Mouse (Mus musculus): ENCODE data around the gene Lce1b. TPM values are rescaled to one million over a fixed set of nuclear protein-coding genes. Genes with fewer than 3 reads are reported as not detected.
A peak's percentile ranks its signal among the peaks of the same experiment; 100 is the strongest.

Lce1b gene
- not detected for total RNA-seq (2021)
- long read RNA-seq, experiment 1 = 0 reads
- long read RNA-seq, experiment 2 = 0 reads

DNA sequence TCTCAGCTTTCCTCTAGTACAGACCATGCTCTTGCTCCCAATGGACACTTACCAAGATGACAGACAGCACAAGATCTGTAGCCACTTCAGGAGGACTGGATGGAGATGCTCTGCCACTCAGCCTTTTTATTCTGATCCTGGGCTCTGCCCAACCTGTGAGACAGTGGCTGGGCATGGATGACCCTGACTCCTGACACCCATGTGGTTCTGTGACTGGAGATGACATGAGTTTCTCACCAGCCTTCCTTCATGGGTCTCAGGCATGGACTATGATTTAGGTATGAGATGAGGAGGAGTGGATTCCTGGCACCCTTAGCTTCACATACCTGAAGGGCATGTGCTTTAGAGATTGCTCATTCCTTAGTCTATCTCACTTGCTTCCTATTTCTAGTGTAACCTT is at the start of gene Lce1b:
TSS of gene Lce1b (minus strand) at position 101 of the 400 bp plus-strand sequence.
- DNase-seq (ENCODE audit: low spot score in 2 of 2) = no peak

DNA sequence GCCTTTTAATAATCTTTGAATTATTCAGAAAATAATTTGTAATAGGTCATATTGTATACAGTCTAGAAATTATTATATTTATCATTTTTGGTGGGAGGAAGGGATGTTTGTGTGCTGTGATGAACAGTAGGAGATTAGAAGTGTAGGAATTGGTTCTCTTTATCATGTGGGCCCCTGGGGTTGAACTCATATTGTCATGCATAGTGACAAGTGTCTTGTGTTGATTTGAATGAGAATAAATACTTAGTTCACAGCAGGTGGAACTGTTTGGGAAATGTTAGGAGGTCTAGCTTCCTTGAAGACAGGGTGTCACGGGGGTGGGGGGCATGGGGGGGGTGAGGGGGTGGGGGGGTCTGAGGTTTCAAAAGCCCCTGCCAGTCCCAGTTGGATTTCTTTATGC is 37.9 kb upstream of the Lce1b start:
- no peak for DNase-seq (ENCODE audit: low spot score in 2 of 2)

DNA sequence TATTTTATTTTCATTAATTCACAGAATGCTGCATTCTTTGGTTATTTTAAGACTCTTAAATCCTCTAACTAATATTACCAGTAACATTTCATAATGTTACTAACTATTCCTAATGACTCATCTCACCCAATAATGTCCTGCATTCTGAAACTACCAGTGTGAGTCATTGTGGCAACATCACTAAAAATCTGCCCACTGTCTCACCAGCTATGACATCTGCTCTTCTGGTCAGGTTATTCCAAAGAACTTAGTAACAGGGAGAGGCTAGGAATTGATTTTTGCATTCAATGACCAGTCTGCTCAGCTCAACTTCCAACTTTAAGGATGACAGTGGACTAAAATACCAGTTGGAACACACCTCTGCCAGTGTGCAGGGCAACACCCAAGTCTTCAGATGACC is 35.0 kb upstream of the Lce1b start:
- no peak for DNase-seq (ENCODE audit: low spot score in 2 of 2)

DNA sequence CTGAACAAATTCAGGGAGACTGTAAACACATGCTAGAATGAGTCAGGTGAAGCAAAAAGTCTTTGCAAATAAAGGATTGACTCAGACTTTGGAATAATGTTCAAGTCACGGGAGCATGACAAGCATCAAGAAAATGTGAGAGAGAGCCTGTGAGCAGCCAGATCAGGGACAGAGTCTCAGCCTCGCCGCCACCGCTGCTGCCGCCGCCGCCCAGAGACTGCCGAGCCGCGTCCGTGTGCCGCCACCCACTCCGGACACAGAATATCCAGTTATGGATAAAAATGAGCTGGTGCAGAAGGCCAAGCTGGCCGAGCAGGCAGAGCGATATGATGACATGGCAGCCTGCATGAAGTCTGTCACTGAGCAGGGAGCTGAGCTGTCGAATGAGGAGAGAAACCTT is 32.4 kb upstream of the Lce1b start:
- peak in 1 of 2 experiments; percentile 7 for DNase-seq (ENCODE audit: low spot score in 2 of 2)

DNA sequence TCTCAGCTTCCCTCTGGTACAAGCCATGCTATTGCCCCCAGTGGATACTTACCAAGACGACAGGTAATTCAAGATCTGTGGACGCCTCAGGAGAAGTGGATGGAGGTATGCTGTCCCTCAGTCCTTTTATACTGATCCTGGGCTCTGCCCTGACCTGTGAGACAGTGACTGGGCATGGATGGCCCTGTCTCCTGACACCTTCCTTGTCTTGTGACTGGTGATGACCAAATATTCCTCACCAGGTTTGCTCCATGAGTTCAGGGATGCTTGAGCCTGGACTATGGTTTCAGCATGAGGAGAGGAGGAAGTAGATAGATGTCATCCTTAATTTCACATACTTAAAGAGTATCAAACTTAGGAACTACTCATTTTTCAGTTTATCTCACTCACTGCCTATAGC is 30.4 kb upstream of the Lce1b start, which contains the start of gene Lce1d:
TSS of gene Lce1d (minus strand) at position 101 of the 400 bp plus-strand sequence.
- no peak for DNase-seq (ENCODE audit: low spot score in 2 of 2)

DNA sequence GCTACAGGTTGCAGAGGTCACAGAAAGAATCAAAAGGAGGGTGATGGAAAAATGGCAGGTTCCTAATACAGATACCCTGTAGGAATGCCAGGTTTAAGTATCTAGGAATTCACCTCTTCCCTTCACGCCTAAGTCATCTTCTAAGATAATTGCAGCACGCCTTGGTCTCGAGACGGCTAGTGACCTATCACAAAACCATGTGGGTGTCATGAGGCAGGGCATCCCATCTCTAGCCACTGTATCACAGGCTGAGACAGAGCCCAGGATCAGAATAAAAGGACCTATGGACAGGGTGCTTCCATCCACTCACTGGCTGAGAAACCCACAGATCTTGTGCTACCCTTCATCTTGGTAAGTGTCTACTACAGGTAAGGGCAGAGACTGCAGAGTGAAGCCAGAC is 22.2 kb upstream of the Lce1b start, which contains the start of gene Lce1c:
TSS of gene Lce1c (plus strand) at position 301 of the 400 bp plus-strand sequence.
- no peak for DNase-seq (ENCODE audit: low spot score in 2 of 2)

DNA sequence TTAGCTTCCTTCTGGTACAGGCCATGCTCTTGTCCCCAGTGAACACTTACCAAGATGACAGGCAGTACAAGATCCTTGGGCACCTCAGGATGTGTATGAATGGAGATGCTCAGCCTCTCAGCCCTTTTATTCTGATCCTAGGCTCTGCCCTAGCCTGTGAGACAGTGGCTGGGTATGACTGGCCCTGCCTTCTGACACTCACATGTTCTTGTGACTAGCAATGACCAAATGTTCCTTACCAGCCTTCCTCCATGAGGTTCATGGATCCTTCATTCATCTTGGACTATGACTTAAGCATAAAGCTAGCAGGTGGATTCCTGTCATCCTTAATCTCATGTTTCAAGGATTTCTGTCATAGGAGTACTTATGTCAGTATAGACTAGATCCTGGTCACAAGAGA is 13.5 kb upstream of the Lce1b start, which contains the start of gene Lce1a2:
TSS of gene Lce1a2 (minus strand) at position 101 of the 400 bp plus-strand sequence.
- DNase-seq (ENCODE audit: low spot score in 2 of 2) = no peak

DNA sequence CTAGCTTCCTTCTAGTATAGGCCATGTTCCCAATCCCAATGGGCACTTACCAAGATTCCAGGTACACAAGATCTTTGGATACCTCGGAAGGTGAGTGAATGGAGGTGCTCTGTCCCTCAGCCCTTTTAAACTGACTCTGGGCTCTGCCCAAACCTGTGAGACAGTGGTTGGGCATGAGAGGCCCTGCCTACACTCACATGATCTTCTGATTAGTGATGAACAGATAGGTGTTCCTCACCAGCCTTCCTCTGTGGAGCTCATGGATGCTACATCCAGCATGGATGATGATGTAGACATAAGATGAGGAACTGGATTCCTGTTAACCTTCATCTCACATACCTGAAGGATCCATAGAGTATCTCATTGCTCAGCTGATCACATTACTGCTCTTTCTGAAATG is 8.5 kb downstream of the Lce1b start, which contains the start of gene Lce1a1:
TSS of gene Lce1a1 (minus strand) at position 101 of the 400 bp plus-strand sequence.
- DNase-seq (ENCODE audit: low spot score in 2 of 2) = no peak

DNA sequence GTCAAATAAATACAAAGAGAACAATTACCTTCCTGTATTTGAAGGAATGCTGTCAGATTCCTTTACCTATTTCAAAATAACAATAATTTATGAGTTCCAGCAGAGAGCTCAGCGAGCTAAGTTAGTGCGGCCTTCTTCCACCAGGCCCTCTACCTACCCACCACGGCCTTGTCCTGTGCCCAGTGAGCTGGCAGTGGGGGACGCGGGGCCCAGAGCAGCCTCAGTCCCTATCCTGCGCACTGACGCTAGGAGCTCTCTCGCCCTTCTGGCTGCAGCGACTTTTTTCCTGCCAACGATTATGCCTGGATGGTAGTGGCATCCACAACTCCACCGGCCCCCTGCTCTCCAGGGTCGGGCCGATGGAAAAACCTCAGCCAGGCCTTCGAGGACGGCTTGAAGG is 16.9 kb downstream of the Lce1b start:
- DNase-seq (ENCODE audit: low spot score in 2 of 2) = no peak

DNA sequence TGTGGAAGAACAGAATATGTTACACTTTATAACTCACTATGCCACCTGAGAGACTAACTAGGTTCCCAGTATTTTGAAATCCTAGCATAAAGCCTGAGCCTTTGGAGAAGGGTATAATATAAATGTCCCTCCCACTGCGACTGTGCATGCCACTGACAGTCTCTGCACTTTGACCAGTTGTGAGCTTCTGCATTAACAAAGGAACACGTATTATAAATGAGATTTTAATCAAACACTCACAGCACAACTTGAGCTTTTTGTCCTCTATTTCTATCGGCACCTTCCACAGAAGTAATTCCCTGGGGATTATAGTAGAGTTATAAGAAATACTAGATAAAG is 18.1 kb downstream of the Lce1b start:
- no peak for DNase-seq (ENCODE audit: low spot score in 2 of 2)

DNA sequence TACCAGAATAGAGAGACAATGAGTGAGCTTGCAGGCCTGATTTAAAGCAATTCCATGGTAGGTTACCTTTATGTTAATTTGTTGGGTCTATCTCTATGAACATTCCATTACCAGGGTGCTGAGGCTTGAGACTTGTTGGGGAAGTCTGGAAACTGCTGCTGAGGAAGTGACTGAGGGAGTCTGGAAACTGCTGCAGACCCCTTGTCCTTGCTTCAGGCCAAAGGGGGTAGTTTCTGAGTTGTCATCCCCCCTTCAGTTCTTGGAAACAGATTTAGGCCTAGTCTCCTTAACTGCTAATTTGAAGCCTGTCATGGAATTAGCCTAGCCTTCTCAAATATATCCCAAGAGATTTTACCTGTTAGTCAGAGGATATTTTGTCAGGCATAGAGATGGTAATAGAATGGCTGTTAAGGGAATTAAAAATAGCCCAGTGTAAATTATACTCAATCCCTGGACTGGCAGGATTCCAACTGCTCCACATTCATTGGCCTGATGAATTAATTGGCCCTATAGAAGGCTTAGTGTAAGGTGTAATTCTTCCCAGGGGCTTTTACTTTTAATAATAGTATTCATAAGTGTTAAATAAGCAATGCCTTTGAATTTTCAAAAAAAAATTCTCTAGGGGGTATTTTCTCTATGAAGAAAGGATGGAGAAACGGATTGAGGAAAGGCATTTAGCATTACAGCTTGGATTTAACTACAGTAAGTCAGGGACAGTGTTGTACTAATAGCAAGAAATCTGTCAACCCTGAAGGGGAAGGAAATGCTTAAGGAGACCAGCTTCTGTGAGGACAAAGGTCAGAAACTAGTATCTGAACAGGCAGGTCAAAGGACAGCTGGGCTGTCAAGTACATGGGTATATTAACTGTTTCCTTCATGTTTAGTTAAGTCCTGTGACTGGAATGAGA is 18.7 kb downstream of the Lce1b start:
- DNase-seq (ENCODE audit: low spot score in 2 of 2) = no peak

DNA sequence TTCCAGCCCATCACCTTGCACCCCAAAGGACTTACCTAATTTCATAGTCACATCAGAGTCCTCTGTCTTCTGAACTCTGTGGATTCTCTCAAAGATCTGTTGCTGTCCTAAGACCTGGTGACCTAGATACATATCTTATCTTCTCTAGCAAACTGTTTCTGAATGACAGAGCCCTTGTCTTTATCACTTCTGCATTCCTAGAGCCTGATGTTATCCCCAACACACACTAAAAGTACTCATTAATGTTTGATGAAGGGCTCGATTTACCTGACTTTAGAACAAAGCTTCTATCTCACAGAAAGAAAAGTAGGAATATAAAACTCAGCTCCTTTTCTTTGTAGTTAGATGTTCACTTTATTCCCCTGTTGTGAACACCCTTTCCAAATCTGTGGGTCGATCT is 35.2 kb downstream of the Lce1b start, which contains the start of gene Lce6a:
TSS of gene Lce6a (minus strand) at position 101 of the 400 bp plus-strand sequence.
- no peak for DNase-seq (ENCODE audit: low spot score in 2 of 2)

DNA sequence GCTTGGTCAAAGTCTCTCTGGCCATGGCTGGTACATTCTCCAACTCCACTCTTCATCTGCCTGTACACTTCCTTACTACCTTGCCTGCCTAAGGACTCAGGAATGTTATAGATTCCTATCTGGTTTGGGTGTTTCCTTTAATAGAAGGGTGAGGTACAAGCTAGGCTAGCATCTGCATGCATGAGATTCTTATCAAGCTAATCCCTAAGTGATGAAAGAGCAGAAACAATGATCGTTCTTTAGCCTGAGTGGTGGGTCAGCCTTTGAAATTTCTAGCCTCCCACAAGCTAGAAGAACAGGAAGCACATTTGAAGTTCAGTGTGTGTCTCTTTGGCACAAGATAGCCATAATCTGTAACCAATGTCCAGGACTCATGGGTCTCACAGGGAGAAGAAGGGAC is 46.9 kb downstream of the Lce1b start:
- DNase-seq (ENCODE audit: low spot score in 2 of 2) = no peak

DNA sequence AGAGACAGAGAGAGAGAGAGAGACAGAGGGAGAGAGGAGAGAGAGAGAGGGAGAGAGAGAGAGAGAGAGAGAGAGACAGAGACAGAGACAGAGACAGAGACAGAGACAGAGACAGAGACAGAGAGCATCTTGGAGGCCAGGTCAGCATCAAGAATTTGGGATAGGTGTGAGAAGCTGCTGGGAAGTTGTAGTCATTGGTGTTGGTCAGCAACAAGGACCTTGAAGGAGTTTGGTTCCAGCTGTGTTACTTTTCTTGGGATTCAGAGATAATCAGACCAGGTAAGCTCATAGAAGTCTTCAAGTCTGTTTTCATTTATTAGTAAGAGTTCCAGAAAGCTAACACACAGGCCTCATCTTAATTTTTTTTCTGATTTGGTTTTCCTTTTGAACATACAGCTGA is 49.3 kb downstream of the Lce1b start, which contains the start of gene 2210017I01Rik:
TSS of gene 2210017I01Rik (minus strand) at position 101 of the 400 bp plus-strand sequence.
- DNase-seq (ENCODE audit: low spot score in 2 of 2) = no peak

Other genes starting within 250 kb of the Lce1b start
- not detected for gene Sprr2i, start 248.9 kb downstream of the Lce1b start, total RNA-seq (2021)
- gene Sprr2j-ps, start 238.8 kb downstream of the Lce1b start, total RNA-seq (2021) = not detected
- 1 to 10 TPM; 4.1 to 4.8 TPM for gene Gm9774, start 227.5 kb downstream of the Lce1b start, total RNA-seq (2021)
- gene Sprr2k, start 224.3 kb downstream of the Lce1b start, total RNA-seq (2021) = not detected
- not detected for gene Sprr1b, start 218.1 kb downstream of the Lce1b start, total RNA-seq (2021)
- not detected for gene Sprr3, start 198.2 kb downstream of the Lce1b start, total RNA-seq (2021)
- not detected for gene Sprr1a, start 171.0 kb downstream of the Lce1b start, total RNA-seq (2021)
- gene Sprr4, start 156.4 kb downstream of the Lce1b start, total RNA-seq (2021) = not detected
- gene 2310046K23Rik, start 122.4 kb downstream of the Lce1b start, total RNA-seq (2021) = not detected
- not detected for gene Ivl, start 83.2 kb downstream of the Lce1b start, total RNA-seq (2021)
- gene Smcp, start 67.9 kb downstream of the Lce1b start, total RNA-seq (2021) = not detected
- gene 2210017I01Rik, start 49.4 kb downstream of the Lce1b start, total RNA-seq (2021) = not detected
- gene Lce6a, start 35.3 kb downstream of the Lce1b start, total RNA-seq (2021) = not detected
- not detected for gene Lce1a1, start 8.6 kb downstream of the Lce1b start, total RNA-seq (2021)
- gene Lce1a2, start 13.4 kb upstream of the Lce1b start, total RNA-seq (2021) = not detected
- not detected for gene Lce1c, start 22.3 kb upstream of the Lce1b start, total RNA-seq (2021)
- not detected for gene Lce1d, start 30.3 kb upstream of the Lce1b start, total RNA-seq (2021)
- gene Lce1e, start 52.1 kb upstream of the Lce1b start, total RNA-seq (2021) = not detected
- not detected for gene Lce1f, start 63.4 kb upstream of the Lce1b start, total RNA-seq (2021)
- gene Gm38119, start 82.2 kb upstream of the Lce1b start, total RNA-seq (2021) = not detected
- not detected for gene Lce1g, start 95.4 kb upstream of the Lce1b start, total RNA-seq (2021)
- not detected for gene Lce1h, start 108.1 kb upstream of the Lce1b start, total RNA-seq (2021)
- gene Lce1i, start 122.0 kb upstream of the Lce1b start, total RNA-seq (2021) = not detected
- not detected for gene Lce1j, start 133.6 kb upstream of the Lce1b start, total RNA-seq (2021)
- gene Lce1k, start 151.0 kb upstream of the Lce1b start, total RNA-seq (2021) = not detected
- gene Kprp, start 170.3 kb upstream of the Lce1b start, total RNA-seq (2021) = not detected
- gene Lce1l, start 194.4 kb upstream of the Lce1b start, total RNA-seq (2021) = not detected
- gene 2310050C09Rik, start 213.3 kb upstream of the Lce1b start, total RNA-seq (2021) = not detected

Data from adrenal gland, adult 18-20 months (tissue).